Mouse (Mus musculus) liver, embryonic 13.5 days (tissue): Measurements from ENCODE around the gene Pip4k2a. TPM values are rescaled to one million over a fixed set of nuclear protein-coding genes. Genes with fewer than 3 reads are reported as not detected.

Experiments used
- ATAC-seq: fragments of 200-750 bp; cut with Nextera tagmentation; 2 replicates; pipeline ENCODE4 v1.8.0; 2017; ENCODE audit warnings: low read depth, mild to moderate bottlenecking, moderate number of reproducible peaks, moderate library complexity
- DNase-seq: peaks from one replicate; pipeline ENCODE4 v3.0.0; 2022
- H3K27ac ChIP-seq: fragments of 300-500 bp; sonication (generic); 2 replicates; pipeline ENCODE4 v1.5.1; 2015; ENCODE audit warnings: moderate library complexity, mild to moderate bottlenecking, inconsistent platforms
- H3K27me3 ChIP-seq: fragments of 300-500 bp; sonication (generic); 2 replicates; pipeline ENCODE4 v1.6.1; 2015; ENCODE audit warnings: mild to moderate bottlenecking, inconsistent platforms
- H3K36me3 ChIP-seq: fragments of 300-500 bp; sonication (generic); 2 replicates; pipeline ENCODE4 v1.6.1; 2015; ENCODE audit warnings: mild to moderate bottlenecking, inconsistent platforms
- H3K4me1 ChIP-seq: fragments of 300-500 bp; sonication (generic); replicated peaks from 2 replicates; pipeline ENCODE4 v1.6.1; 2015; ENCODE audit warnings: inconsistent platforms
- H3K4me2 ChIP-seq: fragments of 300-500 bp; sonication (generic); 2 replicates; pipeline ENCODE4 v1.6.1; 2015; ENCODE audit warnings: inconsistent platforms, mild to moderate bottlenecking, moderate library complexity
- H3K4me3 ChIP-seq: fragments of 300-500 bp; sonication (generic); replicated peaks from 2 replicates; pipeline ENCODE4 v1.5.1; 2015; ENCODE audit warnings: mild to moderate bottlenecking, inconsistent platforms
- H3K9ac ChIP-seq: fragments of 300-500 bp; sonication (generic); 2 replicates; pipeline ENCODE4 v1.6.1; 2015; ENCODE audit warnings: mild to moderate bottlenecking, inconsistent platforms
- H3K9me3 ChIP-seq: fragments of 300-500 bp; sonication (generic); replicated peaks from 2 replicates; pipeline ENCODE4 v1.6.1; 2016; ENCODE audit warnings: inconsistent platforms
- WGBS: fragments of 180-500 bp; shearing (Covaris S2); methylation state at CpG from one replicate; pipeline ENCODE4 v1.1.7; 2015; ENCODE audit not compliant: insufficient replicate concordance; 5-methylcytosine and 5-hydroxymethylcytosine counted together
- polyA plus RNA-seq: library from polyadenylated mRNA; unstranded; fragments of >200 nt; fragmentation: Nextera tagmentation; extraction: Ambion mirVana; gene quantifications from 2 replicates; pipeline ENCODE4 v1.2.1, GENCODE M21; 2015

Pip4k2a gene
- polyA plus RNA-seq, 1 experiment from 2014 or later: 15.8 TPM

GRCm38 (mm10) chr2:18921570-18922180, 76.3 kb downstream of the Pip4k2a start:
- Histone ChIP-seq H3K9ac (no peak overlapping the region), H3K4me2 (no peak overlapping the region), H3K36me3 (no peaks in the 10 kb centered on the region), H3K27ac (no peak overlapping the region), H3K4me3 (no peak overlapping the region), H3K27me3 (no peaks in the 10 kb centered on the region), H3K9me3 (no peaks in the 10 kb centered on the region), H3K4me1 (peaks cover 78% of the 10 kb centered on the region)
- DNase-seq (no peak), ATAC-seq (no peak)
- WGBS: 50% methylated on average over 1 of the region's 1 CpGs

GRCm38 (mm10) chr2:18920461-18920877, 77.5 kb downstream of the Pip4k2a start:
- no peak for ATAC-seq
- no peaks in the 10 kb centered on the region for H3K36me3 ChIP-seq

GRCm38 (mm10) chr2:18919797-18920354, 78.0 kb downstream of the Pip4k2a start:
- H3K9me3 ChIP-seq: no peaks in the 10 kb centered on the region
- peak; percentile 29; the same call in 1 of the 2 replicates for ATAC-seq
- no peaks in the 10 kb centered on the region for H3K27me3 ChIP-seq
- no peak for DNase-seq
- H3K27ac ChIP-seq: peak overlapping the region; percentile 47; the same call in 1 of the 2 replicates
- no peak overlapping the region for H3K4me2 ChIP-seq
- no peak overlapping the region for H3K9ac ChIP-seq
- peaks cover 84% of the 10 kb centered on the region for H3K4me1 ChIP-seq
- 56% methylated on average over 5 of the region's 5 CpGs for WGBS
- no peaks in the 10 kb centered on the region for H3K36me3 ChIP-seq
- H3K4me3 ChIP-seq: no peak overlapping the region

More at GRCm38 (mm10) chr2:18920461-18920877, 77.5 kb downstream of the Pip4k2a start:
- 53% methylated on average over 2 of the region's 2 CpGs for WGBS
- no peak overlapping the region for H3K27ac ChIP-seq
- no peak for DNase-seq
- H3K9me3 ChIP-seq: no peaks in the 10 kb centered on the region
- H3K4me3 ChIP-seq: no peak overlapping the region
- no peaks in the 10 kb centered on the region for H3K27me3 ChIP-seq
- peaks cover 83% of the 10 kb centered on the region for H3K4me1 ChIP-seq
- H3K9ac ChIP-seq: no peak overlapping the region
- H3K4me2 ChIP-seq: no peak overlapping the region

GRCm38 (mm10) chr2:18917838-18918237, 80.1 kb downstream of the Pip4k2a start:
- Histone ChIP-seq H3K4me2 (0 out of 2 replicates have a peak overlapping the region, but pooled peaks have one; percentile 20), H3K27me3 (no peaks in the 10 kb centered on the region), H3K9ac (peak overlapping the region; percentile 0; the same call in 1 of the 2 replicates), H3K4me1 (peaks cover 86% of the 10 kb centered on the region), H3K4me3 (no peak overlapping the region), H3K36me3 (no peaks in the 10 kb centered on the region), H3K27ac (peak overlapping the region; percentile 66), H3K9me3 (no peaks in the 10 kb centered on the region)
- WGBS: 34% methylated on average over 2 of the region's 2 CpGs
- DNase-seq (no peak), ATAC-seq (peak; percentile 59; the same call in 1 of the 2 replicates)

GRCm38 (mm10) chr2:18917380-18917750, 80.6 kb downstream of the Pip4k2a start:
- no peaks in the 10 kb centered on the region for H3K27me3 ChIP-seq
- no peaks in the 10 kb centered on the region for H3K36me3 ChIP-seq
- peak overlapping the region; percentile 0 for H3K9ac ChIP-seq
- DNase-seq (no peak), ATAC-seq (no peak)
- no peak overlapping the region for H3K4me3 ChIP-seq
- peaks cover 88% of the 10 kb centered on the region for H3K4me1 ChIP-seq
- no peaks in the 10 kb centered on the region for H3K9me3 ChIP-seq
- 0 out of 2 replicates have a peak overlapping the region, but pooled peaks have one; percentile 20 for H3K4me2 ChIP-seq
- WGBS: 37% methylated on average over 1 of the region's 1 CpGs
- H3K27ac ChIP-seq: peak overlapping the region; percentile 66

GRCm38 (mm10) chr2:18916615-18917379, 81.1 kb downstream of the Pip4k2a start:
- peak overlapping the region; percentile 66 for H3K27ac ChIP-seq
- peaks cover 90% of the 10 kb centered on the region for H3K4me1 ChIP-seq
- H3K4me3 ChIP-seq: no peak overlapping the region
- H3K36me3 ChIP-seq: no peaks in the 10 kb centered on the region
- ATAC-seq (no peak), DNase-seq (no peak)
- no peaks in the 10 kb centered on the region for H3K9me3 ChIP-seq
- H3K9ac ChIP-seq: peak overlapping the region; percentile 20
- 36% methylated on average over 14 of the region's 14 CpGs for WGBS
- H3K27me3 ChIP-seq: no peaks in the 10 kb centered on the region
- H3K4me2 ChIP-seq: peak overlapping the region; percentile 20; the same call in 1 of the 2 replicates

- no peak overlapping the region for H3K4me2 ChIP-seq
- no peak overlapping the region for H3K9ac ChIP-seq
- H3K9me3 ChIP-seq: no peaks in the 10 kb centered on the region
- H3K27ac ChIP-seq: peak overlapping the region; percentile 66
- ATAC-seq (no peak; the same call in 1 of the 2 replicates), DNase-seq (no peak)
- H3K36me3 ChIP-seq: no peaks in the 10 kb centered on the region
- H3K27me3 ChIP-seq: no peaks in the 10 kb centered on the region
- peaks cover 89% of the 10 kb centered on the region for H3K4me1 ChIP-seq
- 20% methylated on average over 2 of the region's 2 CpGs for WGBS
- no peak overlapping the region for H3K4me3 ChIP-seq
Observed at GRCm38 (mm10) chr2:18916042-18916407, 81.9 kb downstream of the Pip4k2a start.

GRCm38 (mm10) chr2:18915372-18916041, 82.4 kb downstream of the Pip4k2a start:
- Histone ChIP-seq H3K4me1 (peaks cover 91% of the 10 kb centered on the region), H3K27me3 (no peaks in the 10 kb centered on the region), H3K4me3 (no peak overlapping the region), H3K9me3 (no peaks in the 10 kb centered on the region), H3K4me2 (no peak overlapping the region), H3K36me3 (no peaks in the 10 kb centered on the region), H3K9ac (no peak overlapping the region), H3K27ac (peak overlapping the region; percentile 66; the same call in 1 of the 2 replicates)
- DNase-seq (no peak), ATAC-seq (no peak)
- WGBS: 72% methylated on average over 9 of the region's 9 CpGs

- H3K4me2 ChIP-seq: no peak overlapping the region
- H3K9ac ChIP-seq: no peak overlapping the region
- H3K27me3 ChIP-seq: no peaks in the 10 kb centered on the region
- no peak overlapping the region for H3K27ac ChIP-seq
- DNase-seq (no peak), ATAC-seq (no peak)
- peaks cover 88% of the 10 kb centered on the region for H3K4me1 ChIP-seq
- no peaks in the 10 kb centered on the region for H3K9me3 ChIP-seq
- WGBS: 75% methylated on average over 2 of the region's 2 CpGs
- no peak overlapping the region for H3K4me3 ChIP-seq
- H3K36me3 ChIP-seq: no peaks in the 10 kb centered on the region
Observed at GRCm38 (mm10) chr2:18914750-18915149, 83.2 kb downstream of the Pip4k2a start.

- DNase-seq: no peak
Observed at GRCm38 (mm10) chr2:18913642-18914041, 84.3 kb downstream of the Pip4k2a start.

More at GRCm38 (mm10) chr2:18913642-18914041, 84.3 kb downstream of the Pip4k2a start:
- H3K27ac ChIP-seq: no peak overlapping the region
- no peak overlapping the region for H3K9ac ChIP-seq
- peaks cover 86% of the 10 kb centered on the region for H3K4me1 ChIP-seq
- H3K4me2 ChIP-seq: no peak overlapping the region
- H3K4me3 ChIP-seq: no peak overlapping the region
- ATAC-seq: no peak
- no peaks in the 10 kb centered on the region for H3K27me3 ChIP-seq
- no peaks in the 10 kb centered on the region for H3K9me3 ChIP-seq
- H3K36me3 ChIP-seq: no peaks in the 10 kb centered on the region
- WGBS: 76% methylated on average over 3 of the region's 3 CpGs
